Mouse (Mus musculus) limb, embryonic 15.5 days (tissue): ENCODE measurements around the gene Cdc42ep4. TPM values are rescaled to one million over a fixed set of nuclear protein-coding genes. Genes with fewer than 3 reads are reported as not detected.

Experiments used
- ATAC-seq: fragments of 200-750 bp; cut with Nextera tagmentation; 2 replicates; pipeline ENCODE4 v1.8.0; 2017; ENCODE audit warnings: low read depth, moderate TSS enrichment; ENCODE audit not compliant: insufficient number of reproducible peaks, low FRiP score, low TSS enrichment
- H3K27ac ChIP-seq: fragments of 300-500 bp; sonication (generic); 2 replicates; pipeline ENCODE4 v1.5.1; 2015; ENCODE audit warnings: moderate library complexity, mild to moderate bottlenecking, inconsistent platforms
- H3K27me3 ChIP-seq: fragments of 300-500 bp; sonication (generic); 2 replicates; pipeline ENCODE4 v1.6.1; 2015; ENCODE audit warnings: inconsistent platforms
- H3K36me3 ChIP-seq: fragments of 300-500 bp; sonication (generic); 2 replicates; pipeline ENCODE4 v1.6.1; 2015; ENCODE audit warnings: inconsistent platforms
- H3K4me1 ChIP-seq: fragments of 300-500 bp; sonication (generic); 2 replicates; pipeline ENCODE4 v1.6.1; 2015; ENCODE audit warnings: inconsistent platforms
- H3K4me2 ChIP-seq: fragments of 300-500 bp; sonication (generic); 2 replicates; pipeline ENCODE4 v1.6.1; 2015; ENCODE audit warnings: mild to moderate bottlenecking, inconsistent platforms
- H3K4me3 ChIP-seq: fragments of 300-500 bp; sonication (generic); 2 replicates; pipeline ENCODE4 v1.5.1; 2015; ENCODE audit warnings: mild to moderate bottlenecking, inconsistent platforms
- H3K9ac ChIP-seq: fragments of 300-500 bp; sonication (generic); 2 replicates; pipeline ENCODE4 v1.6.1; 2015; ENCODE audit warnings: inconsistent platforms
- H3K9me3 ChIP-seq: fragments of 300-500 bp; sonication (generic); 2 replicates; pipeline ENCODE4 v1.6.1; 2016; ENCODE audit warnings: inconsistent platforms
- WGBS: fragments of 180-500 bp; shearing (Covaris S2); methylation state at CpG from one replicate; pipeline ENCODE4 v1.1.7; 2015; 5-methylcytosine and 5-hydroxymethylcytosine counted together
- polyA plus RNA-seq: library from polyadenylated mRNA; unstranded; fragments of >200 nt; fragmentation: Nextera tagmentation; extraction: Ambion mirVana; gene quantifications from 2 replicates; pipeline ENCODE4 v1.2.1, GENCODE M21; 2015

Gene Cdc42ep4
- polyA plus RNA-seq, 1 experiment from 2014 or later = 72.4 TPM

GRCm38 (mm10) chr11:113710257-113710777 lies 41.4 kb downstream of the Cdc42ep4 start:
- Histone ChIP-seq H3K4me2 (no peak overlapping the region), H3K27me3 (no peaks in the 10 kb centered on the region), H3K9me3 (no peaks in the 10 kb centered on the region), H3K27ac (peak overlapping the region; percentile 73), H3K36me3 (no peaks in the 10 kb centered on the region), H3K4me1 (peaks cover 23% of the 10 kb centered on the region), H3K4me3 (no peak overlapping the region), H3K9ac (no peak overlapping the region)
- 6% methylated on average over 10 of the region's 10 CpGs for WGBS
- no peak for ATAC-seq

GRCm38 (mm10) chr11:113709731-113710256 lies 41.9 kb downstream of the Cdc42ep4 start, which contains the start of gene Cpsf4l:
Gene Cpsf4l, minus strand, starts transcription at chr11:113710017.
- no peak for ATAC-seq
- no peaks in the 10 kb centered on the region for H3K9me3 ChIP-seq
- no peaks in the 10 kb centered on the region for H3K27me3 ChIP-seq
- no peaks in the 10 kb centered on the region for H3K36me3 ChIP-seq
- 13% methylated on average over 11 of the region's 11 CpGs for WGBS
- H3K4me3 ChIP-seq = no peak within 1 kb of the TSS
- no peak within 1 kb of the TSS for H3K9ac ChIP-seq
- H3K27ac ChIP-seq = peak within 1 kb of the TSS; percentile 73
- H3K4me1 ChIP-seq = peaks cover 21% of the 10 kb centered on the region
- 0 out of 2 replicates have a peak within 1 kb of the TSS, but pooled peaks have one; percentile 3 for H3K4me2 ChIP-seq

- 21% methylated on average over 15 of the region's 15 CpGs for WGBS
- no peak overlapping the region for H3K9ac ChIP-seq
- ATAC-seq = no peak
- 0 out of 2 replicates have a peak overlapping the region, but pooled peaks have one; percentile 3 for H3K4me2 ChIP-seq
- no peaks in the 10 kb centered on the region for H3K36me3 ChIP-seq
- H3K27ac ChIP-seq = no peak overlapping the region
- H3K9me3 ChIP-seq = no peaks in the 10 kb centered on the region
- H3K27me3 ChIP-seq = no peaks in the 10 kb centered on the region
- no peak overlapping the region for H3K4me3 ChIP-seq
- peaks cover 21% of the 10 kb centered on the region for H3K4me1 ChIP-seq
Measured at GRCm38 (mm10) chr11:113709272-113709671, 42.4 kb downstream of the Cdc42ep4 start.

DNA sequence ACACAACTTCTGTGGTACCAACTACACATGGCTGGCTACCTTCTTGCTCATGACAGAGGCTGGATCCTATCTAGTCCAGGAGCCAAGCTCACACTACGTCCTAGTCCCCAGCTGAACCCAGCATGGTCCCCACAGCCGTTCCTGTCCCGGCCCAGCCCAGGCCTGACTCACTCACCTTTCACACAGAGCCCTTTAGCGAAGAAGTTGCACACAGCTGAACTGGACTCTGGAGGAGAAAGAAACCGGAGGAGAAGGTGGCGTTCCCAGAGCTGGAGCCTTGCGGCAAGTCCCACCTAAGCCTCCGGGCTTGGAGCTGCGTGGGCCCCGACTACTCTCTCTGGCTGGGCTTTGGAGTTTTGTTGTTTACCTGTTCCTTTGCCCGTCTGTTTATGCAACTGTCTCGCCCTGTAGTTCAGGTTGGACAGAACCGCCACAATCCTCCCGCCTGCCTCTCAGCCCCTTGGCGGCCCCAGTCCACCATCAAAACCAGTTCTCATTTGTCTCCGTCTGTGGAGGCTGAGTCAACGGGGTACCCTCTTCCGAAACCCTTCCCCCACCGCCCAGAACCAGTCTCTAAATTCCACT lies 43.0 kb downstream of the Cdc42ep4 start:
- Histone ChIP-seq H3K9me3 (no peaks in the 10 kb centered on the region), H3K27me3 (no peaks in the 10 kb centered on the region), H3K36me3 (no peaks in the 10 kb centered on the region), H3K4me3 (no peak overlapping the region), H3K9ac (no peak overlapping the region), H3K27ac (no peak overlapping the region), H3K4me1 (peaks cover 24% of the 10 kb centered on the region), H3K4me2 (no peak overlapping the region)
- no peak for ATAC-seq
- 47% methylated on average over 19 of the region's 19 CpGs for WGBS

DNA sequence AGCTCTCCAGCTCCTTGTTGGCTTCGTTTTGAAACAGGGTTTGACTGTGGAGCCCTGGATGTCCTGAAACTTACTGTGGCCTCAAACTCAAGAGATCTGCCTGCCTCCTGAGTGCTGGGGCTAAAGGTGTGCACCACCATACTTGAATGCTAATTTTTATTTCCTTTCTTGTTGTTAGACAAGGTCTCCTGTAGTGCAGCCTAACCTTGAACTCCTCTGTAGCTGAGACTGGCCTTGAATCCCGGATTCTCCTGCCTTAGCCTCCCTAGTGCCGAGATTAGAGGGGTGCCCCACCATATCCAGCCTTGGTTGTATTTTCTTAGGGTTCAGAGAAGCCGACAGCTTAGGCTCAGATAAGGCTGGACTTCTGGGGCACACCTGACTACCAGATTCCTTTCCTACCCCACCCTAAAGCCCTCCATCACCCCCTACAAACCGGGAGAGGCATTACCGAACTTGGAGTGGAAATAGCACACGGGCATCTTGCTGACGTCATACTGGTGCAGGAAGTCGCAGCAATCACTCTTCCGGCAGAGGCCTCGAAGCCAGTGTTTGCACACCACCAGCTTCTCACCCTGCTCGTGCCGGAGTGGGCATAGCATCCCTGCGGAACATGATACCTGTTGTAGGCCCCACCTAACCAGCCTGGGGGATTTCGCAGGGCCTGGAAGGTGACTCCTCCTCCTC lies 45.6 kb downstream of the Cdc42ep4 start:
- no peak overlapping the region for H3K9ac ChIP-seq

DNA sequence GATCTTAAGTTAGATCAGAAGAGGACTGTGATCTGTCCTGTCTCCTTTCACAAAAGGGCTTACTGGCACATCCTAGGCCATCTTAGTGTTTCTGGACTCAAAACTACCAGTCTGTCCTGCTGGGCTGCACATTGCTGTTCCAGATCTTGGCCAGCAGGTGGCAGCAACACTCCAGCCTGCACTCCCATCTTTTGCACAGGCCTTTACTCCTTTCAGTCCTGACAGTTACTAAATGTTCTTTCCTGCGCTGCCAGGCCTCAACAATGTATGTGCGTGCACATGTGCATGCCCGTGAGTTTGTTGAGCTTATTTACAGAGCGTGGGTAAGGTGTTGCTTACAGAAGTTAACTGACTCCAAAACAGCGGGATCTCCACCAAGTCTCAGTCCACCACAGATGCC lies 47.9 kb downstream of the Cdc42ep4 start:
- H3K9me3 ChIP-seq = no peaks in the 10 kb centered on the region
- H3K9ac ChIP-seq = no peak overlapping the region
- no peak overlapping the region for H3K4me2 ChIP-seq
- no peak; the same call in 1 of the 2 replicates for ATAC-seq
- peaks cover 6% of the 10 kb centered on the region; the same call in 1 of the 2 replicates for H3K36me3 ChIP-seq
- H3K4me3 ChIP-seq = no peak overlapping the region
- H3K27ac ChIP-seq = no peak overlapping the region
- H3K4me1 ChIP-seq = peaks cover 4% of the 10 kb centered on the region; the same call in 1 of the 2 replicates
- WGBS = 31% methylated on average over 5 of the region's 5 CpGs
- no peaks in the 10 kb centered on the region for H3K27me3 ChIP-seq

More for the DNA sequence above, 45.6 kb downstream of the Cdc42ep4 start:
- no peaks in the 10 kb centered on the region for H3K27me3 ChIP-seq
- peaks cover 24% of the 10 kb centered on the region for H3K4me1 ChIP-seq
- no peak for ATAC-seq
- H3K4me3 ChIP-seq = no peak overlapping the region
- no peaks in the 10 kb centered on the region for H3K9me3 ChIP-seq
- peaks cover 3% of the 10 kb centered on the region; the same call in 1 of the 2 replicates for H3K36me3 ChIP-seq
- 79% methylated on average over 15 of the region's 15 CpGs for WGBS
- no peak overlapping the region for H3K27ac ChIP-seq
- H3K4me2 ChIP-seq = no peak overlapping the region

DNA sequence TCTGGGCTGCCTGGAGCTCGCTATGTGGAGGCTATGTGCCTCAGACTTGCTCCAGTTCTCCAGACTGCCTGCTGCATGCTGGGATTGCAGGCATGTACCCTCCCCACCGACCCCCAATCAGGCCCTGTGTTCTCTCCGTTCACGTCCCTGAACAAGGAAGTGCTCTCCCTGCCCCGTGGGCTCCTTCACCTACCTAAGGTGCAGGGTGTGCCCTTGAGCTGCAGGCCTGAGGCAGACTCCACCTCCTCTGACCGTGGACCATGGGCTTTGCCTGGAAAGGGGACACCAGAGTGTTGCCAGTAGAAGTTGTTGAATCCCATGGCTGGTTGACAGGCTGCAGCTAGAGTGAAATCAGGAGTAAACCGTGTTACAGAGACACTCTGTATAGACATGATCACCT lies 52.0 kb downstream of the Cdc42ep4 start:
- no peak for ATAC-seq
- no peak overlapping the region for H3K9ac ChIP-seq
- peaks cover 35% of the 10 kb centered on the region for H3K36me3 ChIP-seq
- H3K4me3 ChIP-seq = no peak overlapping the region
- H3K4me2 ChIP-seq = no peak overlapping the region
- peaks cover 3% of the 10 kb centered on the region; the same call in 1 of the 2 replicates for H3K4me1 ChIP-seq
- no peaks in the 10 kb centered on the region for H3K27me3 ChIP-seq
- H3K9me3 ChIP-seq = no peaks in the 10 kb centered on the region
- WGBS = 85% methylated on average over 7 of the region's 7 CpGs
- H3K27ac ChIP-seq = no peak overlapping the region

GRCm38 (mm10) chr11:113698013-113698545 lies 53.6 kb downstream of the Cdc42ep4 start:
- peaks cover 48% of the 10 kb centered on the region for H3K36me3 ChIP-seq
- WGBS = 86% methylated on average over 12 of the region's 12 CpGs
- no peaks in the 10 kb centered on the region for H3K27me3 ChIP-seq

DNA sequence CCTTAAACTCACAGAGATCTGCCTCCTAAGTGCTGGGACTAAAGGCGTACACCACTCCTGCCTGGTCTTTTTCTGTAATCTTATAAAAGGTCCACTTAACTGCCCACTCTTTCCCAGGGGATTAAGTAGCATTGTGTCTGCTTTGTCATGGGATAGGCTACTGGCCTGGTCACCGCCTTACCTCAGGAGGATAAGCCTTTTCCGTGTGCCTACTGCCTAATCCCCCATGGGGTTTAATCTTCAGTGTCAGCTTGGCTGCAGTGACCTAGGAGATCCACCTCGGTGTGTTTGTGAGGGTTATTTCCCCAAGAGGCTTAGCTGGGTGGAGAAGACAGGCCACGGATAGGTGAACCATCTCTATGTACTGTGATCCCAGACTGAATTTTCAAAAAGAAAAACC lies 54.1 kb downstream of the Cdc42ep4 start:
- no peak for ATAC-seq
- 84% methylated on average over 5 of the region's 5 CpGs for WGBS
- Histone ChIP-seq H3K9me3 (no peaks in the 10 kb centered on the region), H3K27ac (no peak overlapping the region), H3K9ac (no peak overlapping the region), H3K36me3 (peaks cover 54% of the 10 kb centered on the region), H3K4me2 (no peak overlapping the region), H3K4me3 (no peak overlapping the region), H3K4me1 (no peaks in the 10 kb centered on the region), H3K27me3 (no peaks in the 10 kb centered on the region)

More at GRCm38 (mm10) chr11:113698013-113698545, 53.6 kb downstream of the Cdc42ep4 start:
- Histone ChIP-seq H3K4me2 (no peak overlapping the region), H3K4me1 (no peaks in the 10 kb centered on the region), H3K27ac (no peak overlapping the region), H3K9me3 (no peaks in the 10 kb centered on the region), H3K4me3 (no peak overlapping the region), H3K9ac (no peak overlapping the region)
- no peak for ATAC-seq

- H3K27ac ChIP-seq = no peak overlapping the region
- no peak overlapping the region for H3K4me3 ChIP-seq
- H3K36me3 ChIP-seq = peaks cover 88% of the 10 kb centered on the region
- H3K4me1 ChIP-seq = 0 out of 2 replicates have a peak, but pooled peaks cover under 1% of the 10 kb centered on the region
- no peaks in the 10 kb centered on the region for H3K9me3 ChIP-seq
- H3K9ac ChIP-seq = no peak overlapping the region
- H3K4me2 ChIP-seq = no peak overlapping the region
- ATAC-seq = no peak
- H3K27me3 ChIP-seq = no peaks in the 10 kb centered on the region
- 71% methylated on average over 3 of the region's 3 CpGs for WGBS
Measured at GRCm38 (mm10) chr11:113691851-113692250, 59.8 kb downstream of the Cdc42ep4 start.

DNA sequence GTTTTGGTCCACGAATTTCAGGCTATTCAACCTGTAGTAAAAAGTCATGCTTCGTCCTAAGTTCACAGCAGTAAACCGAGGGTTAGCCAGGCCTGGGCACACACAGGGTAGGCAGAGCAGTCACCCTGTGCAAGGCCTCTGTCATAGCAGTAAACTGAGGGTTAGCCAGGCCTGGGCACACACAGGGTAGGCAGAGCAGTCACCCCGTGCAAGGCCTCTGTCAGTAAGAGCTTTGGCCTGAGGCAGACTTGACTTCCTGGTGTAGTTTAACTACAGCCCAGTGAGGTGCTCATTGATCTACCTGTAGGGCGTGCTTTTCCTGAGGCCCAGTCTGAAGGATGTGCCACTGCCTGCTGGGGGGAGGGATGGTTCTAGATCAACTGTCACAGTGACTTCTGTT lies 60.4 kb downstream of the Cdc42ep4 start:
- 0 out of 2 replicates have a peak overlapping the region, but pooled peaks have one; percentile 1 for H3K9ac ChIP-seq
- no peaks in the 10 kb centered on the region for H3K27me3 ChIP-seq
- H3K4me1 ChIP-seq = 0 out of 2 replicates have a peak, but pooled peaks cover 6% of the 10 kb centered on the region
- WGBS = 77% methylated on average over 5 of the region's 5 CpGs
- no peaks in the 10 kb centered on the region for H3K9me3 ChIP-seq
- peaks cover 84% of the 10 kb centered on the region for H3K36me3 ChIP-seq
- no peak overlapping the region for H3K4me3 ChIP-seq
- ATAC-seq = no peak
- no peak overlapping the region for H3K4me2 ChIP-seq
- H3K27ac ChIP-seq = no peak overlapping the region
